Mouse (Mus musculus): ENCODE data around the gene Btnl9.
"Not testable (repeated sequence)": the region's sequence is repeated elsewhere in the genome, so short reads cannot be mapped to it uniquely, and the experiment has no call there.

Btnl9 gene

GRCm38 (mm10) chr11:49176047-49176779, 10.7 kb downstream of the Btnl9 start:
- not testable (repeated sequence) for DNase-seq

DNA sequence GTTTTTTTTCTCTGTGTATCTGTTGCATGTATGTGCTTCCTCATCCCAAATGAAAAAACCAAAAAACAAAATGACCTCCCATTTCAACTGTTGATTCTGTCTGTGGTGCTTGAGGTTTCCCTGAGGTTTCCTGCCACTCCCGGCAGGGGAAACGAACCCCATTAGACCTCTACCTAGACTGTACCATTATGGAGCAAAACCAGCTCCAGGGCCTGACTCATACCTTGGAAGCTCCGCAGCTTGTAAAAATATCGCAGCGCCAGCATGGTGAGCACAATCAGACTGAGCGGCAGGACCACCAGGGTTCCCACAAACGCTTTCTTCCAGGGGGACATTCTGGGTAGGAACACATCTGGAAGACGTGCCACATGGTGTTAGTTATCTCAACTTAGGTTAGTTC, 11.6 kb downstream of the Btnl9 start:
- DNase-seq, result no peak

DNA sequence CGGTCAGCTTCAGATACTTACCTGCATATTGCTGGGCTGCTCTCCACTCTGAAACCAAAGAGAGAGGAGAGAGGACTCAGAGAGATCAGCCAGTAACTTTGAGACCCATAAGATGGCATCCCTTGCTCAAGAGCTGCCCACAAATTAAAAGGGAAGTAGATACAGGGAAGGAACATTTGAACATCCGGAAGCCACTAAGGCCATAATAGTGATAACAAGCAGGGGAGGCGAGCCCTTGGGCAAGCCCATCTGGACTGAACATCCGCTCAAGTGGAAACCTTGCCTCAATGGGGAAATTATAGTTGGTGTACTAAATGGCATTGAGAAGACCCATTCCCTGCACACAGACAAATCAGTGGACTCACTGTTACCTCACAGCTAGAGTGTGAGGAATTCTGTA, 16.4 kb downstream of the Btnl9 start:
- DNase-seq, result no peak

DNA sequence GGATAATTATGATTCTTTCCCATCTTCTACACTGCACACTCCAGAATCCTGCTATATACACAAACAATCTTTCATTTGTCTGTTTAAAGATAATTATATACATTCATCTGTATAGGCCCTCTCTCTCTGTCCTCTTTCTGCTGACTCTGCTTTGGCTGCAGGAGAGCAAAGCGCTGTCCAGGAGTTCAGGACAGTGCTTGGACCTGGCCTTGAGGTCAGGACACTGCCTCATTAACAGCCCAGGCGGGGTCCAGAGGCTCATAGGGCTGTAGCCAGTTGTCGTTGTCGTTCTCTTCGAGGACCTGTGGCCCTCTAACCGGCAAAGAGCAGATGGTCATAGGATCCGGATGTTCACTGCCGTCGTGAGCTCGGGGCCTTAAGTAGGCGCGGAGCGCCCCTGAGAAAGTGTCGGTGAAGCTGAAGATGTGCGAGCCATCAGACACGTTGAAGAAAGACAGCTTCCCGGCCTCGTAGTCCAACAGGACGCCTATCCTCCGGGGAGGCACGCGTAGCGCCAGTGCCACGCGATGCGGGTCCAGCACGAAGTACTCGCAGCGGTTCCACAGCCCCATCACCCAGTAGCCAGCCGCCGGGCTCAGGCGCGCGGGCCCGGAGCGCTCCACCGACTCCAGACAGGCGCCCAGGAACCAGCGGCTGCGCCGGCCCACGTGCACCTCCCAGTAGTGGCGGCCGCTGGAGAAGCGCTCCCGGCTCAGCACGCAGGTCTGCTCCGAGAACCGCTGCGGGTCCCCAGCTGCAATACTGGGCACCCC, 17.9 kb downstream of the Btnl9 start:
- no peak for DNase-seq

GRCm38 (mm10) chr11:49156821-49157814, 29.8 kb downstream of the Btnl9 start:
- DNase-seq, result no peak

DNA sequence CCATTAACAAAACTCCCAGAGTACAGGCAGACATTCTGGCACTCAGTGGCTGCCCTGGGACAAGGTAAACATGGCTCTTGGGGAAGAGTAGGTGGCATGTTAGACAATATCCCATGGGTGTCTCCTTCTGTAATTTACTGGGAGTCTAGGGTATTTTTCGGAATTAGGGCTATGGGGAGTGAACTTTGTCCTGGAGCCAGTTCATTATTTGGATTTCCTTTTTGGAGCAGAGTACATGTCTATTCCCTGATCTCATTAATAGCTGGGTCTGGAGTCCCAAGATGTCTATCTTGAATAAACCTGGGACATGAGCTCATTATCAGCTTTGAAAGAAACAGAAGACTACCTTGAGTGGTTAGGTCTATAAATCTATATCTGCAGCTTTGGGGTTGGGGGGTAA, 32.9 kb downstream of the Btnl9 start, which contains the start of gene Olfr1394:
TSS of gene Olfr1394 (plus strand) at position 301 of the 400 bp plus-strand sequence.
- DNase-seq, result no peak

- DNase-seq, result no peak
Measured at GRCm38 (mm10) chr11:49141974-49142373, 45.0 kb downstream of the Btnl9 start, which contains the start of gene Olfr1395. Gene Olfr1395 (plus strand): TSS chr11:49142274.

GRCm38 (mm10) chr11:49124169-49124568, 62.8 kb downstream of the Btnl9 start:
- no peak for DNase-seq

GRCm38 (mm10) chr11:49119635-49120034, 67.3 kb downstream of the Btnl9 start:
- DNase-seq, result no peak

All from lung, postnatal 4 days (tissue).